ENCODE assay signal across 10 mouse cellular contexts in genomic region chr14:25141933-25142332, GRCm38 (mm10).
DNase-seq lines count a peak whose midpoint lies in the region; ATAC-seq and TF ChIP-seq lines count a peak whose summit lies in the region.
"Had no signal": no experiment of that assay in that cellular context is flagged by ENCODE, and none has a peak within 500 bp of the region (broad histone marks: within the 10 kb centered on the region; RNA-seq: fewer than 3 reads in every experiment).

No protein-coding gene starts in this region.

- no peaks in the 10 kb centered on the region for H3K9me3 ChIP-seq in hindbrain, embryonic 10.5 days
- no peaks in the 10 kb centered on the region for H3K9me3 ChIP-seq in hindbrain, embryonic 16.5 days (ENCODE audit: control insufficient read depth, low read length)
- H3K9me3 ChIP-seq in embryonic facial prominence, embryonic 11.5 days (replicated peaks; ENCODE audit: control insufficient read depth, low read length), result no peaks in the 10 kb centered on the region
- H3K9me3 ChIP-seq in limb, embryonic 15.5 days, result no peaks in the 10 kb centered on the region

- H3K27ac ChIP-seq in hindbrain, embryonic 10.5 days, result peak overlapping the region; percentile 36
- H3K27ac ChIP-seq in hindbrain, embryonic 16.5 days (ENCODE audit: low read depth, low read length), result no peak overlapping the region
- peak overlapping the region; percentile 43; the same call in 1 of the 2 replicates for H3K27ac ChIP-seq in embryonic facial prominence, embryonic 11.5 days (replicated peaks; ENCODE audit: low read depth, low read length)
- peak overlapping the region; percentile 82 for H3K27ac ChIP-seq in limb, embryonic 15.5 days
- no peak overlapping the region for H3K27ac ChIP-seq in thymus, adult 2 months (ENCODE audit: control insufficient read depth, insufficient read depth, low read length)
- H3K27ac ChIP-seq: macrophage had no signal

- WGBS in hindbrain, embryonic 10.5 days, result 59% methylated on average over 9 of the region's 9 CpGs
- WGBS in hindbrain, embryonic 16.5 days, result 47% methylated on average over 9 of the region's 9 CpGs
- WGBS in embryonic facial prominence, embryonic 11.5 days, result 15% methylated on average over 9 of the region's 9 CpGs
- WGBS in limb, embryonic 15.5 days, result 6% methylated on average over 9 of the region's 9 CpGs
- 86% methylated on average over 9 of the region's 9 CpGs for WGBS in thymus, adult 2 months

- no peak overlapping the region for H3K9ac ChIP-seq in hindbrain, embryonic 16.5 days (ENCODE audit: low read depth, low read length)
- H3K9ac ChIP-seq in embryonic facial prominence, embryonic 11.5 days (replicated peaks; ENCODE audit: low read length), result no peak overlapping the region
- no peak overlapping the region for H3K9ac ChIP-seq in limb, embryonic 15.5 days

- no peak for ATAC-seq in hindbrain, embryonic 16.5 days
- ATAC-seq in embryonic facial prominence, embryonic 11.5 days (replicated peaks; ENCODE audit: insufficient number of reproducible peaks, low FRiP score, low TSS enrichment, low read depth), result peak; percentile 88
- ATAC-seq in limb, embryonic 15.5 days (ENCODE audit: insufficient number of reproducible peaks, low FRiP score, low TSS enrichment, low read depth), result peak; percentile 84
- no peak for ATAC-seq in megakaryocyte, adult 5-6 weeks (ENCODE audit: poor library complexity, severe bottlenecking)
- ATAC-seq in megakaryocyte progenitor cell, adult 5-6 weeks (replicated peaks; ENCODE audit: poor library complexity), result no peak

- TF ChIP-seq POLR2A in thymus, adult 2 months (IDR thresholded peaks at IDR 0.05; ENCODE audit: control insufficient read depth, extremely low read depth, insufficient read depth, low read length, poor library complexity), result no peak

- TF ChIP-seq CTCF in thymus, adult 2 months (IDR thresholded peaks at IDR 0.05; ENCODE audit: borderline replicate concordance, control insufficient read depth, extremely low read depth, insufficient read depth, low read length, poor library complexity), result no peak

- H3K4me3 ChIP-seq in hindbrain, embryonic 10.5 days, result no peak overlapping the region
- H3K4me3 ChIP-seq in hindbrain, embryonic 16.5 days (ENCODE audit: low read length), result no peak overlapping the region
- H3K4me3 ChIP-seq in embryonic facial prominence, embryonic 11.5 days (ENCODE audit: low read depth, low read length), result no peak overlapping the region
- no peak overlapping the region for H3K4me3 ChIP-seq in limb, embryonic 15.5 days
- no peak overlapping the region for H3K4me3 ChIP-seq in thymus, adult 2 months (ENCODE audit: control insufficient read depth, insufficient read depth, low read length)

- no peak overlapping the region for H3K4me2 ChIP-seq in hindbrain, embryonic 16.5 days (ENCODE audit: low read length)
- no peak overlapping the region for H3K4me2 ChIP-seq in embryonic facial prominence, embryonic 11.5 days (ENCODE audit: low read depth, low read length)
- no peak overlapping the region for H3K4me2 ChIP-seq in limb, embryonic 15.5 days

- DNase-seq in hindbrain, embryonic 10.5 days (ENCODE audit: low spot score), result peak; percentile 51
- peak; percentile 84 for DNase-seq in embryonic facial prominence, embryonic 11.5 days (ENCODE audit: low spot score)
- peak; percentile 26 for DNase-seq in kidney, adult 18-20 months
- no peak for DNase-seq in thymus, adult 2 months
- DNase-seq: cerebellum, postnatal 10 days had no signal

- no peaks in the 10 kb centered on the region for H3K27me3 ChIP-seq in hindbrain, embryonic 10.5 days (ENCODE audit: insufficient read depth, poor library complexity, severe bottlenecking)
- no peaks in the 10 kb centered on the region for H3K27me3 ChIP-seq in hindbrain, embryonic 16.5 days (replicated peaks; ENCODE audit: control insufficient read depth, insufficient read depth, low read length)
- no peaks in the 10 kb centered on the region for H3K27me3 ChIP-seq in embryonic facial prominence, embryonic 11.5 days (ENCODE audit: control insufficient read depth, insufficient read depth, low read length)
- H3K27me3 ChIP-seq in limb, embryonic 15.5 days, result no peaks in the 10 kb centered on the region
- no peaks in the 10 kb centered on the region for H3K27me3 ChIP-seq in thymus, adult 2 months (ENCODE audit: control insufficient read depth, insufficient read depth, low read length)

- H3K4me1 ChIP-seq in hindbrain, embryonic 10.5 days (replicated peaks), result peaks cover 22% of the 10 kb centered on the region; the same call in 1 of the 2 replicates
- peaks cover 11% of the 10 kb centered on the region for H3K4me1 ChIP-seq in hindbrain, embryonic 16.5 days (ENCODE audit: control insufficient read depth, insufficient read depth, low read depth, low read length)
- H3K4me1 ChIP-seq in embryonic facial prominence, embryonic 11.5 days (ENCODE audit: control insufficient read depth, insufficient read depth, low read length), result no peaks in the 10 kb centered on the region
- peaks cover 33% of the 10 kb centered on the region for H3K4me1 ChIP-seq in limb, embryonic 15.5 days
- no peaks in the 10 kb centered on the region for H3K4me1 ChIP-seq in thymus, adult 2 months (replicated peaks; ENCODE audit: control insufficient read depth, insufficient read depth, low read length)

- H3K36me3 ChIP-seq in hindbrain, embryonic 10.5 days, result no peaks in the 10 kb centered on the region
- no peaks in the 10 kb centered on the region for H3K36me3 ChIP-seq in hindbrain, embryonic 16.5 days (ENCODE audit: control insufficient read depth, insufficient read depth, low read length)
- no peaks in the 10 kb centered on the region for H3K36me3 ChIP-seq in embryonic facial prominence, embryonic 11.5 days (replicated peaks; ENCODE audit: control insufficient read depth, insufficient read depth, low read depth, low read length)
- no peaks in the 10 kb centered on the region for H3K36me3 ChIP-seq in limb, embryonic 15.5 days
- no peaks in the 10 kb centered on the region for H3K36me3 ChIP-seq in thymus, adult 2 months (ENCODE audit: control insufficient read depth, insufficient read depth, low read length)

Comparison
In these comparisons a context has a peak if more than half of its experiments do, and no peak if none do; other contexts are left out.
1. H3K27ac ChIP-seq: peak in hindbrain, embryonic 10.5 days (single experiment), embryonic facial prominence, embryonic 11.5 days (single experiment) and limb, embryonic 15.5 days (single experiment); none in hindbrain, embryonic 16.5 days (single experiment) and thymus, adult 2 months (single experiment).
2. ATAC-seq: peak in embryonic facial prominence, embryonic 11.5 days (single experiment) and limb, embryonic 15.5 days (single experiment); none in hindbrain, embryonic 16.5 days (single experiment), megakaryocyte, adult 5-6 weeks (single experiment) and megakaryocyte progenitor cell, adult 5-6 weeks (single experiment).